Mouse (Mus musculus) olfactory bulb, adult 2 months (tissue): ENCODE data around the gene Wnk2. TPM values are rescaled to one million over a fixed set of nuclear protein-coding genes. Genes with fewer than 3 reads are reported as not detected.
A peak's percentile ranks its signal among the peaks of the same experiment; 100 is the strongest.

ENCODE experiments used
- H3K27ac ChIP-seq: fragments of 200-500 bp; 2 replicates; pipeline ENCODE4 v1.5.1; 2012; ENCODE audit warnings: low read depth, low read length; ENCODE audit not compliant: insufficient read depth
- H3K4me1 ChIP-seq: fragments of 200-500 bp; 2 replicates; pipeline ENCODE4 v1.6.1; 2012; ENCODE audit warnings: low read length; ENCODE audit not compliant: control insufficient read depth, insufficient read depth
- H3K4me3 ChIP-seq: fragments of 200-500 bp; 2 replicates; pipeline ENCODE4 v1.5.1; 2012; ENCODE audit warnings: mild to moderate bottlenecking, low read depth, low read length, moderate library complexity; ENCODE audit not compliant: insufficient read depth
- CTCF ChIP-seq: fragments of 200-500 bp; IDR thresholded peaks from 2 replicates; pipeline ENCODE4 v1.5.1; 2012; ENCODE audit warnings: low read depth, mild to moderate bottlenecking, low read length, moderate library complexity; ENCODE audit not compliant: insufficient read depth
- POLR2A ChIP-seq: fragments of 200-500 bp; IDR thresholded peaks from 2 replicates; pipeline ENCODE4 v1.6.1; 2012; ENCODE audit warnings: mild to moderate bottlenecking, low read depth, low read length, moderate library complexity; ENCODE audit not compliant: insufficient read depth
- WGBS: fragments of 180-500 bp; shearing (Covaris S2); methylation state at CpG from one replicate; pipeline ENCODE4 v1.1.7; 2018; 5-methylcytosine and 5-hydroxymethylcytosine counted together
- polyA plus RNA-seq: library from polyadenylated mRNA; stranded (reverse); fragments of >200 nt; gene quantifications from 2 replicates; pipeline ENCODE4 v1.2.4, GENCODE M21; 2012; ENCODE audit warnings: low replicate concordance; ENCODE audit not compliant: missing spikeins, insufficient read depth, insufficient read length

Wnk2 gene
- polyA plus RNA-seq, 1 experiment: not detected

DNA sequence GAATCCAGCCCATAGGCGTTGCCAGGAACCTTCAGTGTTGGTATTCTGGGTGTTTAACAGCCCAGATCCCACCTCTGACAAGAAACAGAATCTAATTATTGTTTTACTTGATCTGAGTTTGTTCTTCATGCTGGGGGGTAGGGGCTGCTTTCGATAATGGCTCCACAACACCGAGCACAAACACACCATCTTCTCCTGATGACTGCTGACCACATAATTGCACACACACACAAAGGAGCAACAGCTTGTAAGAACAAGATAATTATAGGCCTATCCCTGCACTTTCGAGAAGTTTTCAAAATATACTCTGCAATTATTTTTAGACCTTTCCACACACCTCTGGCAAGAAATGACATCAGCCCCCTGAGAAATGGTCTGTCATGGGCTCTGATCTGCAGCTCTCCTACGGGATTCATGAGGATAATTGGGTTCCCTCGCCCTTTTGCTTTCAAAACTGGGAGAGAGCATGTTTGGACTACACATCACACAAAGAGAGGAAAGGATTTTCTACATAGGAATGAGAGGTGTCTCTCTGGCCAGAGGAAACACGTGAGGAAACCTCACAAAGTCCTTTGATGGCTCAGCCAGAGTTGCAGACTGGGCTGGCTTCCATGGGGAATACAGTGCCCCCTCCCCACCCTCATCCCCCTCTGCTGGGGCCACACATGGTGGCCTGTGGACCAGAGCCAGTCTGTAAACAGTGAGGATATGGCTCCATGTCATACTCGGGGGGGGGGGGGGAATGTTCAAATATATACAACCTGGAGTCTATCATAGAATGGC lies 118.9 kb downstream of the Wnk2 start:
- Histone ChIP-seq H3K4me3 (no peak overlapping the region), H3K27ac (peak overlapping the region; percentile 32; the same call in 1 of the 2 replicates), H3K4me1 (peaks cover 13% of the 10 kb centered on the region)
- WGBS: 17% methylated on average over 8 of the region's 8 CpGs
- TF ChIP-seq CTCF (no peak), POLR2A (no peak)

DNA sequence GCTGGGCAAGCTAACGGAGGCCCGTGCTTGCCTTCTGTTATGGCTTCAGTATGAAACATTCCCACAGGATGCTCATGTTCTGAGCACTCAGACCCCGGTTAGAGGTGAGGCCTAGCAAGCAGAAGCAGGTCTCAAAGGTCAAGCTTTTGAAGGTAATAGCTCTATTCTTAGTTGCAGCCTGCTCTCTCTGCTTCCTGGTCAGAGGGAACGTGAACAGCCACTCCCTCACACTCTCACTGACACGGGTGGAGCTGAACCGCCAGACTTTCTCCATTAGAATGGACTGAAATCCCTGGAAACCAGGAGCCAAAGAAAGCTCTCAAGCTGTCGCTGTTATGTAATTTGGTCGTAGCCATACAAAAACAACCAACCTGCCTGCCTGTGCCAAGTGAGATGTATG lies 120.8 kb downstream of the Wnk2 start:
- Histone ChIP-seq H3K4me3 (no peak overlapping the region), H3K4me1 (peaks cover 13% of the 10 kb centered on the region), H3K27ac (no peak overlapping the region)
- no peak for TF ChIP-seq CTCF
- no peak for TF ChIP-seq POLR2A
- WGBS: 95% methylated on average over 8 of the region's 8 CpGs

DNA sequence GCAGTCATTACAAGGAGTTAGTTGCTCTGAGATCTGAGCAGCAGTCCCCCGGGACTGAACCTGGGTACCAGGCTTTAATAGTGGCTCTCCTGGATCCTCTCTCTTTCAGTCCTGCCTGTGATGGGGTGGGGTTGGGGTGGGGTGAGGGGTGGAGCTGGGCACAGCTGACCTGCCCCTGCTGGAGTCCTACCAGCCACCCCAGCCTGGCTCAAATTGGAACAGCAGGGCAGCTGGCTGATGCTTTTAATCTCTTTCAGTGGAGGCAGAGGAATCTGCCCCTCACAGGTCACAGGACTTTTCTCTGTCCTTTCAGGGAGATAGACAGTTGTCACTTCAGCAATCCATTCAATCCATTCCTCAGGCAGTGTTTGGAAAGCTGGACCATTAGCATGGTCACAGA lies 122.3 kb downstream of the Wnk2 start:
- Histone ChIP-seq H3K27ac (no peak overlapping the region), H3K4me1 (peaks cover 13% of the 10 kb centered on the region), H3K4me3 (no peak overlapping the region)
- TF ChIP-seq CTCF (no peak), POLR2A (no peak)
- WGBS: 54% methylated on average over 1 of the region's 1 CpGs

DNA sequence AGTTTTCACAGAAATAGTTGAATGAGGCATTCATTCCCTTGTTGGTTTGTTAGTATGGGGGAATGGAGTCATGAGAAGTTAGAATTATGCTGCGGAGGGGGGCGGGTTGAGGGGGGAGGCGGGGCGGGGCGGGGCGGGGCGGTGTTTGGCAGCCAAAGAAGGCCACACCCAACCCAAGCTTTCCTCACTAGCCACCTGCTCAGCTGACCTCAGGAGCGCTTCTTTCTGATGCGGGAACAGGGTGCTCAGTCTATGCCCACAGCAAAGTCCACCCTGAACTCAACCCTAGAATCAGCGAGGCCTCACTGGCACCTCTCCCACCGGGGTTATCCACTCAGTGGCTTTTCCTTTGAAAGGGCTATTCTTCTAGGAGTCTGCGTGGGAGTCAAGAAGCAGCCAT lies 123.1 kb downstream of the Wnk2 start:
- TF ChIP-seq CTCF: no peak
- Histone ChIP-seq H3K27ac (no peak overlapping the region), H3K4me1 (peaks cover 17% of the 10 kb centered on the region), H3K4me3 (no peak overlapping the region)
- 28% methylated on average over 12 of the region's 12 CpGs for WGBS

DNA sequence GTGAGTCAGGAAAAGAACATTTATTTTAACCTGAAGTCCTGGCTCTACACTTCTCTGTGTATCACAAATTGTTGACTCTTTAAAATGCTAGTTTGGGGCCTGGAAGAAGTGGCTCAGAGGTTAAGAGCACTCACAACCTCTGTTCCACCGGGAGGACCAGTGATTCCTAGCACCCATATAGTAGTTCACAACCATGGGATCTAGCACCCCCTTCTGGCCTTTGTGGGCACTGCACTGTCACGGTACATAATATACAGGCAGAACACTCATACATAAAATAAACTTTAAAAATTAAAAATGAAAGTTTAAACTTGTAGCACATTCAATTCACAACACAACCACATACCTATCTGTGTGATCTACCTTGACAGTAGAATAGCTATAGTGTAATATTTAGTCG lies 126.1 kb downstream of the Wnk2 start:
- TF ChIP-seq CTCF: no peak
- TF ChIP-seq POLR2A: no peak
- 74% methylated on average over 3 of the region's 3 CpGs for WGBS
- Histone ChIP-seq H3K4me1 (peaks cover 7% of the 10 kb centered on the region), H3K27ac (no peak overlapping the region), H3K4me3 (no peak overlapping the region)

DNA sequence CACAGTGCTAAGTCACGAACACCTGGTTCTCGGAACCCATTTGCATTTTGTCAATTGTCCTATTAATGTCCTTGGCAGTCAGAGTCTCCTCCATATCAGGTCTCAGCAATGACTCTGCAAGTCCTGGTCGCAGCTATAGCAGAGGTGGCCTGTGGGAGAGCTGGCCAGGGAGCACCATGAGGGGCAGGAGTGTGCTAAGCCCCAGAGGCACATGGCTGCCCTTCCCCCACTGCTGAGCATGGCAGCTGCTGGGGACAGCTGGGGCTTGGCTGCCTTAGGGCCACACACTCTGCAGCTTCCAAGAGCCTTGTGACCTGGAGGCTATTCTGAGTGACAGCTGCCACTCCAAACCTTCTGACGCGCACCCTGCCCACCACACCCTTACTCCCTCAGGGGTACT lies 127.7 kb downstream of the Wnk2 start:
- TF ChIP-seq CTCF (no peak), POLR2A (no peak)
- Histone ChIP-seq H3K4me1 (peaks cover 21% of the 10 kb centered on the region), H3K27ac (no peak overlapping the region), H3K4me3 (no peak overlapping the region)
- 76% methylated on average over 5 of the region's 5 CpGs for WGBS

DNA sequence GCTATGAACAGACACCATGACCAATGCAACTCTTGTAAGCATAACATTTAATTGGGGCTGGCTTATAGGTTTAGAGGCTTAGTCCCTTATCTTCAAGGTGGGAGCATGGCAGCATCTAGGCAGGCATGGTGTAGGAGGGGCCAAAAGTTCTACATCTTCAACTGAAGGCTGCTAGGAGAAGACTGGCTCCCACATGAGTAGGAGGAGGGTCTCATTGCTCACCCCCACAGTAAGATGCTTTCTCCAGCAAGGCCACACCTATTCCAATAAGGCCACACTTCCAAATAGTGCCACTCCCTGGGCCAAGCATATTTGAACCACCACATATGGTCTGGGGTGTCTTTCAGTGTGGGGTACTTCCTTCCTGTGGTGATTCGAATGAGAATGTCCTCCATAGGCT lies 130.4 kb downstream of the Wnk2 start:
- WGBS: 97% methylated on average over 1 of the region's 1 CpGs
- H3K4me1 ChIP-seq: peaks cover 20% of the 10 kb centered on the region
- no peak overlapping the region for H3K27ac ChIP-seq
- no peak overlapping the region for H3K4me3 ChIP-seq
- TF ChIP-seq POLR2A: no peak

DNA sequence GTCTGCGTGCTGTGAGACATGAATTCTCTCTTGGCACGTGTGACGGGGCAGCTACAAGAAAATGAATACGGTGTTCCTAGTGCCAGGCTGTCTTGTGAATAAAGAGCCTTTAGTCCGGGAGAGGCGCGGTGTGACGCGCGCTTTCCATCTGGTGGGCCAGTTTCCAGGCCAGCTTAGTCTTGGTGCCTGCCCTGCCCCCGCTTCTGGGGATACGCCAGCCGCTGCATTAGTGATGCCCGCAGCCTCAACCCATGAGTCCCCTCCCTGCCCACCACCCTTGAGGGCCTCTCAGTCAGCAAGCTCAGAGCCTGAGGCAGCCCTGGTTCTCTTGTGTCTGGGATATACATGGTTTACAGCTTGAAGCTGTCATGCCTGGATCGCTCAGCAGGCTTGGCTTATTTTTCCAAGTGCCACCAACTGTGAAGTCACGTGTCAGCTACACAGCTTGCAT lies 131.5 kb downstream of the Wnk2 start:
- peaks cover 20% of the 10 kb centered on the region for H3K4me1 ChIP-seq
- peak overlapping the region; percentile 2; the same call in 1 of the 2 replicates for H3K4me3 ChIP-seq
- 2% methylated on average over 16 of the region's 16 CpGs for WGBS
- TF ChIP-seq CTCF: no peak
- no peak; the same call in 1 of the 2 replicates for TF ChIP-seq POLR2A
- peak overlapping the region; percentile 76 for H3K27ac ChIP-seq

DNA sequence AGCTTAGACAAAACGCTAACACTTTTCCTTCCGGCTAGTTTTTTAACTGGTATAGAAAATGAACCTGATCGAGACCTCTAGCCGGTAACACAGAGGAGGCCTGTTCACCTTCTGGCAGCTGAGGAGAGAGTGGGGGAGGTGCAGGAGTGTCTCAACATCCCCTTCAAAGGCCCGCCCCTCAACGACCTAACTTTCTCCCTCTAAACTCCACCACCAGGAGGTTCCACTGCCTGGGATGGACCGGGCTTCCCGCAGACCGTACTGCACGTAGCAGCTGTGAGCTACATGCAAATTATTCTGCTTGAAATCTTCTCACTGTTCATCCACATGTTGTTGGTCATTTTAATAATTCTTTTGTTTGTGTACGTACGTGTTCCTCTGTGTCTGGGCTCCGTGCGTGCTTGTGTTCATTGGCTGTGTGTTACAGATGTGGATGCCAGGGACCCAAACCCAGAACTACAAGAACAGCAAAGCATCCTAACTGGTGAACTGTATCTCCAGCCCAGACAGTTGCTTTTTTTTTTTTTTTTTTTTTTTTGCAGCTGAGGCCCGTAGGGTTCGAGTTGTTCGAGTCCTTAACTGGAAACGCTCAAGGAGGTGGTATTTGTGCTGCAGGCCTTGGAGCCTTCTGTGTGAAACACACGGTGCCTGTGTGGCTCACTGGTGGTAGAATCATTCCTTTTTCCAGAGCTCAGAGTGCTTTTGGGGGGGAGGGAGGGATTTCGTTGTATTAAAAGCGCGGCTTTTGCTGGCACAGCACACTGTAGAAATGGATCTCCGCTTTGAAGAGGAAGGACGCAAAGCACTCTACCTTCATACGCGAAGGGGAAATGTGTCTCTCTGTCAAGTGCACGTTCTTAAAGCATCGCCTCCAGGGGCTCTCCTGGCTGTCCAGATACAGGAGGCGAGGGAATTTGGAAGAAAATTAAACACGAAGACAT lies 132.2 kb downstream of the Wnk2 start:
- no peak for TF ChIP-seq POLR2A
- TF ChIP-seq CTCF: no peak

More for the DNA sequence above, 132.2 kb downstream of the Wnk2 start:
- peak overlapping the region; percentile 76 for H3K27ac ChIP-seq
- 12% methylated on average over 30 of the region's 30 CpGs for WGBS
- H3K4me3 ChIP-seq: peak overlapping the region; percentile 2; the same call in 1 of the 2 replicates
- H3K4me1 ChIP-seq: peaks cover 20% of the 10 kb centered on the region
